Mouse (Mus musculus): ENCODE measurements around the gene Bex6.
"Not testable (repeated sequence)": the region's sequence is repeated elsewhere in the genome, so short reads cannot be mapped to it uniquely, and the experiment has no call there.

Bex6 gene

DNA sequence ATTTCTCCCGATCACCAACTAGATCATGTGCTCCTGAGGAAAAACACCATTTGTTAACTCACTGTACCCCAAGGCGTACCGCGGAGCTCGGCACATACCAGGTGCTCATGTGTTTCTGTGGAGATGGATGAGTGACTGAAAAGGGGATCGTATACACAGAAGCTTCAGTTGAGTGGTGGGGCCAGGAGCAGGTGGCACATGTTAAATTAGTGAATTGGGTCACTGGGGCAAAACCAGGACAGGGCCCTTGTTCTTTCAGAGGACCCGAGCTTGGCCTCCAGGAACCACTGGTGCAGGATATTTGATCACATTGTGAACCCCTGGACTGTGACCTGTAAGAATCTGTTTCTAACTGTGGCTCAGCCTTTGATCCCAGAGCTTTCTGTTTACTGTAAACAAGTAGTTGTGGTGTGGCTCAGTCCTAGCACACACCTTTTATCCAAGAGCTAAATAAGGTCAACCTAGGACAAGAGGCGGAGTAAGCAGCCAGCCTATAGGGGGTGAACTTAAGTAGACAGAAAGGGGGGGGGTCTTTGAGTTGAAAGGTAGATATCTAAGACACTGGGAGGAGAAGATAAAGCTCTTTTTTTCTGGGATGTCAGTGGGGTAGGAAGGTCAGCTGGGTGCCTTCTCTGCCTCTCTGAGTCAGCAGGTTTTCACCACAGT, 5.2 kb upstream of the Bex6 start:
- DNase-seq: no peak

DNA sequence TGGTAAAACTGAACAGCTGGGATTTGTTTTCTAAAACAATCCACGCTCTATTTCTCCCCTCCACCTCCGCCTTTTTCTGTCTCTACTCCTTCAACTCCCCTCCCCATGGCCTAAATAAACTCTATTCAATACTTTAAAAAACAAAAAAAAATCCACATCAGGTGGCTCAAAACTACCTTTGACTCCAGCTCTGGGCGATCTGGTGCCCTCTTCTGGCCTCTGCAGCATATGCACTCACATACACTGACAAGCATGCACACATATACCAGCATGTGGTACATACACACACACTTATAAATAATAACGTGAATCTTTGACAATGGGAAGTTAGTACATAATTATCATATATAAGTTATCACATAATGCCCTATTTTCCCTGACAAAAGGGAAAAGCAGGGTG, 4.6 kb upstream of the Bex6 start:
- DNase-seq: no peak

DNA sequence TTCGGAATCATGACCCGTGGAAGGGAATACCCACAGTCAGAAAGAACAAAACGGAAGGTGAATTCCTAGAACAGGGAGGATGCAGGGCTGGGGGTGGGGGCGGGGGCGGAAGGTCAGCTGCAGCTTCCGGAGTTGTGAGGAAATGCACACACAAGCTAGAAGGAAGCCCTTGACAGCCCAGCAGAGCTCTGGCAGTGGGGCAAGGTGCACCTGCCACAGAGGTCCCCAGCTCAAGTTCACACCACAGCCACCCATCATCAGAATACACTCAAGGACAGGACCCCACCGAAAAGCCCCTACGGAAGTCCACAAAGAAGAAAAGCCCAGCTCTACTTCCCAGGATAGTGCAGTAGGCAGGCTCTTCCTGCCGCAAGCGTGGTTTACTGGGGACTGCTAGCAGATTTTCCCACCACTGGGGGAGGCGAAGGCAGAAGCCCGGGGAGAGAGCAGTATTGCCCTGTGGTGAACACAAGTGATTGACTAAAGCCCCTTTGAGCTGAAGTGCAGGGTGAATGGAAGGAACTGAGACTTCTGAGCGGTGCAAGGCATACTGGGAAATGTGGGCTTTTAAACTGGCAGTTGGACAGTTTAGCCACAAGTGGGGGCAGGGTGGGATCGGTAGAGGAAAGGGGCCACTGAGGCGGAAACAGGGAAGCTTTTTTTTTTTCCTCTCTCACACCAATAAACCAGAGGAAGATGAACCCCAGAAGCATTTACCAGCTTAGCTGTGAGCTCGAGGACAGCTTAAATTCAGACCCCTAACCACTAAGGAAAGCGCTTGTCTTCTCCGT, 2.5 kb upstream of the Bex6 start:
- DNase-seq: peak; percentile 59 to 66

DNA sequence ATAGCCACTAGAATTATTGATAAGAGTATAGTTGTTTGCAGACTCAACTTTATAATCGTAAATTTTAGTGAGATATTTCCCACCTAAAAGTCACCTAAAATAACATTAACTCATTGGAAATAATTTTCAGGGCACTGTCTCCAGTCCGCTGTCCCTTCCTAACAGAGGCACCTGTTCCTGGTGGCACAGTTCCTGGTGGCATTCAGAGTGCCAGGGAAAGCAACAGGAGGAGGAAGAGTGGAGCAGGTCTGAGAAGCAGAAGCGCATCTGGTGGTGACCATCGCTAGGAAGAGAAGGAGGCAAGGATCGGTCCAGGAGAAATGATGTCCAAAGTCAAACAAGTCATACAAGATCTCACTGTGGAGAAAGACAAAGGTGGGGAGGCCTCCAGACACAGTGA, 6.4 kb downstream of the Bex6 start:
- DNase-seq: no peak

DNA sequence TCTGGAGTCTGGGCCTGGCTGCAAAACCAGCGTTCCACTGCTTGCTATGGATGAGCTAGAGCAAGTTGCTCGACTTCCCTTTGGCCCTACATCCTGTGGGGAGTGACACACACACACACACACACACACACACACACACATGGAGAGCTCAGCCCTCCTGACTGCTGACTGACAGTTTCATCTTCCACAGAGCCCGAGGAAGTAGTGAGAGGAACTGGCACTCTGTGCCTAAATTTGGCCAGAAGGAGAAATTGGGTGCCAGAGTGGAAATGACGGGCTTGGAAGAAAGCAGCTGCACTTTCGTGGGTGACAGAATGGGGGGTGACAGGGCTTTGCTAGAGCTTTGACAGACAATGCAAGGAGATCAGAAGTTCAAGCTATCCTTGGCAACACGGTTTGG, 9.5 kb downstream of the Bex6 start:
- peak; percentile 68 to 71 for DNase-seq

DNA sequence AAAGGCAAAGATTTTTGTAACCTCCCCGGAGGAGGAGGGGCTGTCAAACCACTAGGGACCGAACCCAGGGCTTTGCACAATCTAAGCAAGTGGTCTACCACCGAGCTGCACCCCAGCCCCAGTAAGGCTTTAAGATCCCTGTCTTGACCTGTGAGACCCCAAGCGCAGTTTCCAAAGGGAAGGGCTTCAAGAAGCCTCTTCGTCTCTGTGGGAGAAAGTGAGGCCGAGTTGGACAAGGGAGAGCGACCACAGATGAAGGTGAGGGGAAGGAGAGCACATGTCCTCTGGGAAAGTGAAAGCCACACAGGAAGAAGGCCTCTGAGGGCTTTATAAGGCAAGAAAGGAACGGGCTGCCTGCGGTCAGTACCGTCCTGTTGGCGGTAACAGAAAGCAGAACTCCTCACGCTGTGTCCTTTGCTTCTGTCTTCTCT, 10.4 kb downstream of the Bex6 start:
- DNase-seq: peak; percentile 54 to 62

DNA sequence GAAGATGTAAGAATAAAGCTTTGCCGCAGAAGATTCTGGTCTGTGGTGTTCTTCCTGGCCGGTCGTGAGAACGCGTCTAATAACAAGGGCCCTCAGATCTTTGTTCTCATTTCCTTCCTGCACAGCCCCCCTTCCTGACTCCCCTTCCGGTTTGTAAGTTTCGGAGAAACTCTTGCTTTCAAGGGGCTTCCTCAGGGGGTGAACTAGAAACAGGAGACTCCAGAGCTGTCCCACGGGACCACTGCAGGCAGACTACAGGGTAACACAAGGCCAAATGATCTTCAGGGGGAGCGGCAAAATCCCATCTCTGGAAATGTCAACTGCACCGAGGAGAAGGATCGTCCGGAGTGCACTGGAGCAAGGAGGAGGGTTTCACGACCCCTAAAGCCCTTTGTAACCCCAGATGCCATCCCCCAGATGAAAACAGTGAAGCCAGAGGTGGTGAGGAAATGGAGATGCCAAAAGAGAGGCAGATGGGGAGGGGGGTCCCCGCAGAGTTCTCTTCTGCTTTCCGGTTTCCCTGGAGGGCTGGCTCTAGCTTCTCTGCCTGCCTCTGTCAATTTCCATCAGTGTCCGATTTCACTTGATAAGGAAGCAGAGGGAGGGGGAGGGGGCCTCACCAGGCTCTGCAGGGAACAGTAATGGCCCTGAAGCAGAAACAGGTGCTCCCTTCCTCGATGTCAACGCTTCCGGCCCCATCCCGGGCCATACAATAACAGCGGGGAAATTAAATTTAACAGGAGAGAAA, 20.8 kb downstream of the Bex6 start:
- peak; percentile 67 to 80 for DNase-seq

DNA sequence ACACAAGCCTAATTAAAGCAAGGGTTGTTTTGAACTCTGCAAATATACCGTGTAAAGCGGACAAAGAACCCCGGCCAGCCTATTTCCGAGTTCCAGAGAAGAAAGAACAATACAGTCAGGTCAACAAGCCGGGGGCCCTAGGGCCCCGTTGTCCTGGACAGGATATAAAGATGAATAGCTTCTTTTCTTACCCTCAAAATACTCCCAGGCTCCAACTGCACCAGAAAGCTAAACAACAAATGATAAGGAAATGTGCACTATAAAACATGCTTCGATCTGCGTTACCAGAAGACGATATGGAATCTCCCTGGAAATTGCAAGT, 21.3 kb downstream of the Bex6 start:
- no peak for DNase-seq

DNA sequence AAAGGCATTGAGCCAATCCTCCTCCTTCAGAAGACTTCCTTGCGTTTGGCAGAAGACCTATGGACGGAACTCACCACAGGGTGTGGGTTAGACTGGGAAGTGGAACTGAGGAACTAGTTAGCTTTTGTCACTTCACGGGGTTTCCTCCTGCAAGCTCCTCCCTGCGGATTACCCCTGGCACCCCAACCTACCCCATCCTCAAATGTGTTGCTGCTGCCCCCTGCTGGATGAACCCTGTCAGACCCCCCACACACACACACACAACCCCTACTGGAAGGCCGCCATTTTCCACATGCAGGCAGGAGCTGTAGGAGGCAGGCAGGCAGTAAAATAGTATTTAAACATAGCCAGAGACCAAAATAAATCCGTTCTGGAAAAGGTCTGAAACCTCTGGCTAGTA, 23.1 kb downstream of the Bex6 start:
- DNase-seq: peak; percentile 70 to 84

DNA sequence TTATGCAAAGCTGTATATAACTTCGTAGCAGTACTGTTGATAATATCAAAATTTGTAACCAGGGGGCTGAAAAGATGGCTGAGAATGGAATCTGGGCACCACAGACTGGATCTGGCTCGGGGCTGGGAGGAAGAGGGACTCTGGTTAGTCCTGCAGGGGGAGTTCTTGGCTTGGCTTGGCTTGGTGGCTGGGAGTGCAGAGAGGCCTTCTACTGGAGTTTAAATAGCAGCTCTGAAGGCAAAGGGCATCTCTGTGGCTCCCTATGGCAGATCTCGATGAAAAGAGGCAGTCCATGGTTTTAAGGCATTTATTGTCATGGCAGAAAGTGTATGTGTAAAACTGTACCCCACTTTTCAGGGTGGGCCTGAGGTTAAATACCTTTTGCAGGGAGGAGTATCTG, 25.3 kb downstream of the Bex6 start:
- peak; percentile 37 to 38 for DNase-seq

DNA sequence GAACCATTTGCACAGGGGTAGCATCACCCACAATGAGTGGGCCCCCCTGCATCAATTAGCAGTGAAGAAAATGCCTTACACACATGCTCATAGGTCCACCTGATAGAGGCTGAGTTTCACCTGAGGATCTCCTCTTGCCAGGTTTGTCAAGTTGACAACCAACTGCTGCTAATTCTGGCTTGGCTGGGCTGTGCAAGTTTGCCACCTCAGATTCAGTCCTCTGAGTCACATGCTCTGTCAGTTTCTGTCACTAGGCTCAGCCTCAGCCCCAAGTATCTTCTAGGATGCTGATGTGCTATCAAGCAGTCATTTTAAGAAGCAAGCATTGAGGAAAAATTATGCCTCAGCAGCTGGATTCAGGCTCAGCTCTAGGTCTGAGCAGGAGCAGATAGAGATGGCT, 34.5 kb downstream of the Bex6 start:
- no peak for DNase-seq

DNA sequence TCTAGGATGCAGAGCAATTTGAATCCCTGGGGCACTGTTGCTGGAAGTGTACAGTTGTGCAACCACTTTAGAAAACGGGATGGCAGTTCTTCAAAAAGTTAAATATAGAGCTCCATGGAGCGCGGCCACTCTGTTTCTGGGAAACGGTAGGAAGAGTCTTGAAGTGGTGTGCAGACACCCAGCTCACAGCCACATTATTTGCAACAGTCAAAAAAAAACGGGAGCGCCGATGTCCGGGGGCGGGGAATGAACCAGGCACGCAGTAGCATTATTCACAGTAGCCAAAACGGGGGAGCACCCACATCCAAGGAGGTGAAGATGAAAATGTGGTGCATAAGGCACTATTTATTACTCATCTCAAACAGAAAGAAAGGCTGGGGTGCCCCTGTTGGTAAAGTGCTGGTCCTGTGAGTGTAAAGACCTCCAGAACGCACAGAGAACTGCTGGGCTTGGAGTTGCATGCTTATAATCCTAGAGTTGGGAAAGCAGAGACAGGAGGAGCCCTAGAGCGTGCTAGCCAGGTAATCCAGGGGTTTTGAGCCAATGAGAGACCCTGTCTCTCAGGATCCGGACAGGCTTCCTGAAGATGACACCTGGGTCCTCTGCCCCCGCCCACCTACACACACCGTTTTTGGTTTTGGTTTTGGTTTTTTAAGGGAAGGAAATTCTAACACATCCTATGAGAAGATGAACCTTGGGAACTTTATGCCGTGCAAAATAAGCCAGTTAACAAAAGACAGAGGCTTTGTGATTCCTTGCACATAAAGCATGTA, 35.4 kb downstream of the Bex6 start:
- DNase-seq: no peak

DNA sequence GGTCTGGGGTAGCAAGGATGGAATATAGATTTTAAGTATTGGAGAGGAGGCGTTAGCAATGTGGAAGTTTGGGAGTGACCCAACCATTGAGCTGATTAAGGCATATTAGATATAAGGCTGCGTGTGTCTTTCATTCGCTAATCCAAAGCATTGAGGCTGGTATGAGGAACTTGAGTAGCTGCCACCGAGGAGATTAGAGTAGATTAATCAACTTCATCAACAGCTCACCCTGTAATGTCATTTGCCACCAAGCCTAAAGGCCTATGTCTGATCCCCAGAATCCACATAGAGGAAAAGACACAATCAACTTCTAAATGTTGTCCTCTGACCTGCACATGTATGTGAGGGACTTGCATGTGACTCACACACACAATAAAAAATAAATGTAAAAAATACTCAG, 42.2 kb downstream of the Bex6 start:
- DNase-seq: no peak

DNA sequence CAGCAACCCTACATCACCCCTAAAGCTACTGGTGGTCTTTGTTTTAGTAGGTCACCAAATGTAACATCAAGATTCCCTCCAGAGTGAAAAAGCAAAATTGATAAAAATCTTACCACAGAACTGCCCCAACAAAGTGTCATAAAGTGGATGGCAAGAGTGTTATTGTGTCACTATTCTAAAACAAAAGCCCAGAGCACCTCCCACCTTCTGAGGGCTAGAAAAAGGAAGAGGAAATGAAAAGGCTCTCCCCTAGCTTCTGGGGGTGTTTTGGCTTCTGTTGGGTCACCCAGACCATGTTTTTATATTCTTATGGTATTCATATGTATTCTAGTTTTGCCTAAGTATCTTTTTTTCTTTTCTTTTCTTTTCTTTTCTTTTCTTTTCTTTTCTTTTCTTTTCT, 42.8 kb downstream of the Bex6 start:
- no peak for DNase-seq

DNA sequence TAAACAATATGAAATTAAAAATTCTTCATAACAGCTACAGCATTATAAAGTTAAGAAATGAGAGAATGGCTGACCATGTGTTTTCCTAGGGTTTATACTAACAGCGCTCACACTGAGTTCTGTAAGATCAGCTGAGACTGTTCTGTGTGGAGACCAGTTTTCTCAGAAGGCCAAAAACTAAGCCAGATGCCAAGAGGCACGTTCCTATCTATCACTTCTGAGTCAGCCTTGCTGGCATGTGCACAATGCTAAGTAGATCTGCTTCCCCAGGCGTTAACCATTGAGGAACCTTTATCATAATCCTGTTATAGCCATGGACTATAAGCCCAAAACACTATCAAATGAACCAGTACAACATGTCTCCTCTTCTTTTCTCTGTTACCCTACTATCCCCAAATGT, 52.4 kb downstream of the Bex6 start:
- not testable (repeated sequence) for DNase-seq
